Mouse (Mus musculus) ovary, adult 18-20 months (tissue): ENCODE results near the gene Arhgap19.

ENCODE experiments used
- DNase-seq: peaks from one replicate; pipeline ENCODE4 v3.0.0; 2022; ENCODE audit warnings: low spot score, mixed read lengths

The Arhgap19 gene

GRCm38 (mm10) chr19:41800451-41800850 lies 1.4 kb downstream of the Arhgap19 start:
- DNase-seq, result no peak

DNA sequence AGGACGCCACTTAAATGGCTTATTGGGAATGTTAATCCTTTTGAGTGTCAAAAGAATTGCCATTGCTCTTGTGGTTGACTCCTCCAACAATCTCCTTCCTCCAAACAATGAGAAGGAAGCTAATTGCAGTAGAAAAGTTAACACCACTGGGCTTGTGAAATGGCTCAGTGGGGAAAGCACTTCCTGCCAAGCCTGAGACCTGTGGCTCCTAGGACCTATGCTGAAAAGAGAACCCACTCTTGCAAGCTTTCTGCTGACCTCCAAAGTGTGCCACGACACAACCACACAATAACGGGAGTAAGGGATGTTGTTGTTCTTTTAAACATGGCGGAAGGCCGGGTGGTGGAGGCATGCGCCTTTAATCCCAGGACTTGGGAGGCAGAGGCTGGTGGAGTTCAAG lies 4.3 kb downstream of the Arhgap19 start:
- DNase-seq, result no peak

DNA sequence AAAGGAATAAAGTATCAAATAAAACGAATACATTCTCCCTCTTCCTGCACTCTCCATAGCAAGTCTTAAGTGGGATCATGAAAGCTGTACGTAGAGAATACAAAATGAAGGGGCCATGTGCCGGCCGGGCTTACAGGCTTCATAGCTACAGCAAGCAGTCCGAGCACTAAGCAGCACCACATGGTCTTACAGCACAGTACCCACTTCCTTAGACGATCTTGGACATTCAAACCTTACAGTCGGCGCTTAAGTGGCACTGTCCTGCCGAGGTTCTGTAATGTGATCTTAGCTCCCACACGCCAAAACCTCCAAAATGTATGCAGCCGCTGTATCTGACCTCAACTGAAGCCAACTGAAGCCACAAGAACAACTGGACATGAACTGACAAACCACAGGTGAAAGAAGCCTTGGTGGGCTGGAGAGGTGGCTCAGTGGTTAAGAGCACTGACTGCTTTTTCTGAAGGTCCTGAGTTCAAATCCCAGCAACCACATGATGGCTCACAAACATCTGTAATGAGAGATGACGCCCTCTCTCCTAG lies 5.0 kb downstream of the Arhgap19 start:
- no peak for DNase-seq

- no peak for DNase-seq
Observed at GRCm38 (mm10) chr19:41796148-41796760, 5.6 kb downstream of the Arhgap19 start.

DNA sequence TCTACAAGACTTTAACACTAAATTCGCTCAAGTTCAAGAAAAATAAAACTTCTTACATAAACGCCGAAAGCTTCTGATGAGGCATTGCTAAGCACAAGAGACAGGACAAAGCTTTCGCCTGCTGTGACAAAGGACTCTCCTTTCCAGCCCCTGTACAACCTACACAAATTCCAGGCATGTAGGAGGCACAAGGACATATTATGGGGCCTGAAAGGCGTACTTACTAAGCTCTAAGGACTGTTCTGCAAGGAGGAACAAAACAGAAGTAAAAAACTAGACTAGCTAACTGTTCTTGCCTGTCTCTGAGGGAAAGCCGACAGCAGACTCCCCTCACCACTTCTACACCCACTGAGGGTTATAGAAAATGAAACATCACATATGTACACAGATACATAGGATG lies 6.9 kb downstream of the Arhgap19 start:
- DNase-seq, result no peak

DNA sequence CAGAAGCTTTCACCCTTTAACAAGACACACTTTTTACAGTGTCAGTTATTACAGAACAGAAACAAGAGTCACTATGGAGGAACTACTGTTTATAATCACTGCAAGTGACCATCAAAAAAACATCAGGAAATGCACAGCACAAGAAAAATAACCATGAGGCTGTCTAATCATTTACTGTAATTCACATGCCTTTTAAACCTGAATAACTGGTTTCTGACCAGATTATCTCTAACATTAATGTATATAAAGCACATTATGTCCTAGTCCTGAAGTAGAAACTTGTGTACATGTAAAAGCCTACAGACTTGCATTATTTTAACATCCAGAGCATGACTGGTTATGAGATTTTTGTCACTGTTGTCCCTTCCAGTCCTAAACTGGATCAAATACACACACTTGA lies 7.8 kb downstream of the Arhgap19 start:
- DNase-seq, result no peak

DNA sequence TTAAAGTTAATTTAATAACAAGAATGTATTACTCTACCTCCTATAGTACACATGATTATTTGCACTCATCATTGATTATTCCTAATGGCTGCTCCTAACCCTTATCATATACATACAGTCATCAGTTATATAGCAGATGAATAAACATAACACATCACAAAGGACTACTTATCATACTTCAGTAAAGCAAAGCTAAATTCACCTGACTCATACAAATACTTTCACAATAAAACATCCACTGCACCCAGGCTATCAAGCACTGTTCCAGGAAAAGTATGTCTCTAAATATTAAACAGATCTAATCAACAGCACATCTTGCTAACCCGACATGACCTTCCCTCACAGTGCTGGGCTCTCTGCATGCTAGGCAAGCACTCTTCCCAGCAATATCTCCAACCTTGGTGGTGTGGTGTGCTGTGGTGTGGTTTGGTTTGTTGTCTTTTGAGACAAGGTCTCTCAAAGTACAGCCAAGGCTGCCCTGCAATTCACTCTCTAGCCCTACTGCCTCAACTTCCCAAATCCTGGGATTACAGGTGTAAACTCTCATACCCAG lies 8.8 kb downstream of the Arhgap19 start:
- peak; percentile 63 for DNase-seq

GRCm38 (mm10) chr19:41791384-41791783 lies 10.5 kb downstream of the Arhgap19 start:
- no peak for DNase-seq

DNA sequence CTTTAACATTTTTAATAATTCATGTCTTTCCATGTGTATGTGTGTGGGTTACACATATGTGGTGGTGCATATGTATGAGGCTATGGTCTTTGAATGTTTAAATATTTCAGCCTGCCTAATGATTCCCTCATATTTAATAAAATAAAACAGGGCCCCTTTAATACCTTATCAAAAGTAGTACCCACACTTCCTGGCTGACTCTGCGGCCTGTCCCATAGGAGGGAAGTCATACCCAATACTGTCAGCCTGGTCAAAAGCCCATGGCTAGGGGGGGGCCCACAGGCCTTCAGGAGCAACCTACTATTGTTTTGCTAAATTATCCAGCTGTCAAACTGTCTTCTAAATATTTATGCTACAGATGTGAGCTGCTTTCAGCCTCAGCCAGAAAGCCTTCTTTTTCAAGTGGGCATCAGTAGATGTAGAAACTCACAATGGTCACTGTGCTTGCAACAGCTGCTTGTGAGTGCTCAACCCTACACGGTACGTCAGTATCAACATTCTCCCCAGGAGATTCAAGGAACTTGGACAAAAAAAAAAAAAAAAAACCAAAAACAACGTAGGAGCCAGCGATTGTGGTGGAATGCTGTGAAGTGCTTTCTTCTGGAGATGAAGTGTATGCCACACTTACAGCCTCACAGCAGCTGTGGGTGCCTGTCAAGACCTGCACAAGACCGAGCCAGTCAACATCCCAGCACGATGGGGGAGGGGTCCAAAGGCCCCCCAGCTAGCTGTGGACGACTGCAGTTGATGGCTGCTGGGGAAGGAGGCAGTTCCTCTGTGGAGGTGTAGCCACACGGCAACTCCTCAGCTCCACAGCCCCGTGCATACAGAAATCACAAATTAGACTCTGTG lies 12.5 kb downstream of the Arhgap19 start:
- DNase-seq, result no peak

GRCm38 (mm10) chr19:41786896-41787295 lies 15.0 kb downstream of the Arhgap19 start:
- no peak for DNase-seq

GRCm38 (mm10) chr19:41777514-41777913 lies 24.3 kb downstream of the Arhgap19 start:
- DNase-seq, result no peak

DNA sequence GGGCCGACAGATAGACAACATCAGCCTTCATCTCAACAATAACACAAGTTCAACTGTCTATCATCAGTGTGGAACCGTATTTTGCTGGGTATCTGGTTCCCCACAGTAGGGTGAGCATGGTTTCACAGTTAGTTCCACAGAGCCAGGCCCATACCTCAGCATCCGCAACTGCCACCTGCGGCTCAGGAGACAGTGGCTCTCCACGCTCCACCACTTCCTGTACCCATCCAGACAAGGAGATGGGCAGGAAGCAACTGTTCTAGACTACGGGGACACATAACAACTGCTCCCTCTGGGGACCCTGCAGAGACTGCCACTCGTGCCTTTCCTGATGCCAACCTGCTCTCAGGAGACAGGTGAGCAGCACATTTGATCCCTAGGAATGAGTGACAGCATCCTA lies 33.1 kb downstream of the Arhgap19 start:
- no peak for DNase-seq

DNA sequence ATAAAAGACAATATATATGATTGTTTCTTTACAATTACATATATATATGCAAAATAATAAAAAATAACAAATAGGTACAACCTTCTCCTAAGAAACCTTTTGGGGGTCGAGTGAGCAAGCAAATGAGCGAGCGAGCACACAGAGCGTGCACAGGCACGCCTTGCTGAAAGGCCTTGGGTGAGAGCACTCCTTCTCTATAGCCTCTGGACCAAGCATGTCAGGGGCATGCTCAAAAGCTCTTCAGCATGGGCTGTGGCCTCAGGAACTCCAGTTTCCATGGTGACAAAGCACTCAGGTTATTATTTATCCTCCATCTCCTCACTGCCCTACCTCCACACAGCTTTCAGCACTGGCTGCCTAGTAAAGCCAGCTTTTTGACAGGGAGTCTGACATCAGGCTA lies 35.2 kb downstream of the Arhgap19 start:
- DNase-seq, result no peak

- peak; percentile 52 for DNase-seq
Observed at GRCm38 (mm10) chr19:41763870-41764660, 37.8 kb downstream of the Arhgap19 start.

DNA sequence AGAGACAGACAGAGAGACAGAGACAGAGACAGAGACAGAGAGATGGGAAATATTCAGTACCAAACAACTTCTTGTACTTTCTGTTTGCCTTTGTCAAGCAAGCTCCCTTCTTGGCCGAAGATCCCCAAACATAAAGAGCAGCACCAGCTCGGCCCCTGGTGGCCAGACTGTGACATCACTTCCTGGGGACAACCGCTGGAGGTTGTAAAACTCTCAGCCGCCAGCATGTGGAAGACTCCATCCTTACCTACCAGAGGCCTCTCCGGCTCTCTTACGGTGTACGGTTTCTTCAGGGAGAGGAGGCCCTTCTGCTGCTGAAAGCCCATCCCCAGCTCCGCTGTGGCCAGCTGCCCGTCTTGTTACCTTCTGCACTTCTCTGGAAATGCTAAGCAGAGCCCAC lies 40.3 kb downstream of the Arhgap19 start:
- DNase-seq, result no peak

GRCm38 (mm10) chr19:41759765-41760164 lies 42.1 kb downstream of the Arhgap19 start:
- no peak for DNase-seq

DNA sequence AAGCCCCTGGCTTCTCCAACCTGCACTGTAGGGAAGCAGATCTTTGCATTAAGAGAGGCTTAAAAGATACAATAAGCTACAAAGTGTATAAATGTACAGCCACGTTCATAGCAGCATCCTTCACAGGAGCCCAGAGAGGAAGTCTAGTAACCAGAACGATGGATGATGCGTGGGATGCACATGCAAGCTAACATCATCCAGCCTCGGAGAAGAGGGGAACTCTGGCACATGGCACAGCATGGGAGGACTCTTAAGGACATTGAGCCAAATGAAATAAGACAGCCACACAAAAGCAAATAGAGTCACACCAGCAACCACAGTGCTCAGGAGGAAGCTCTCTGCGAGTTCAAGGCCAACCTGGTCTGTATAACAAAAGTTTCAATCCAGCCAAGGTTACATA lies 42.6 kb downstream of the Arhgap19 start:
- DNase-seq, result no peak

- DNase-seq, result no peak
Observed at GRCm38 (mm10) chr19:41754760-41755159, 47.1 kb downstream of the Arhgap19 start.

- no peak for DNase-seq
Observed at GRCm38 (mm10) chr19:41751906-41752305, 49.9 kb downstream of the Arhgap19 start.

- DNase-seq, result no peak
Observed at GRCm38 (mm10) chr19:41747436-41747835, 54.4 kb downstream of the Arhgap19 start.

DNA sequence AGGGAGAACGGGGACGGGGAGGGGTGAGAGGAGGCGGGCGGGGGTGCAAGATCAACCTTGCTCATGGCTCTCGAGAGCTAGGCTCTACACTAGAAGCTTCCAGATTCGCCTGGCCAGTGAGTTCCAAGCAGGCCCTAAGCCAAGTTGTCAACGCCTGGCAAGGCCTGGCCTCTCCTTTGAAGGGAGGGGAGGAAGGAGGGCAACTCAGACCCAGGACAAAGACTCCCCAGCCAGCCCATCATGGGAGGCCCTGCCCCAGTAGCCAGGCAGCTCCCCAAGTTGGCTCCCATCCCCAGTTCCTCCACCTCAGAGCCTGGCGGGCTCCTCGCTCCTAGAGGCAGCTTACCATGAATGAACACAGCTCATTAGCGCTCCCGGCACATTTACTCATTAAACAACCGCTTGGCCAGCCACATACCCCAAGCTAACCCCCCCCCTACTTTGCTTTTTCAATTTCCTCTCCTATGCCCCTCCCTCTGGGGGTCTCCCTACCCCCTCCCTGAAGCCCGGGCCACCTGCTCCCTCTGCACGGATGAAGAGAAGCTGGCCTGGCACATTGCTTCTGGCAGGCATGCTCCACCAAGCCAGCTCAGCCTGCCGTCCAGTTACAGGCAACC lies 55.8 kb downstream of the Arhgap19 start:
- peak; percentile 13 for DNase-seq

DNA sequence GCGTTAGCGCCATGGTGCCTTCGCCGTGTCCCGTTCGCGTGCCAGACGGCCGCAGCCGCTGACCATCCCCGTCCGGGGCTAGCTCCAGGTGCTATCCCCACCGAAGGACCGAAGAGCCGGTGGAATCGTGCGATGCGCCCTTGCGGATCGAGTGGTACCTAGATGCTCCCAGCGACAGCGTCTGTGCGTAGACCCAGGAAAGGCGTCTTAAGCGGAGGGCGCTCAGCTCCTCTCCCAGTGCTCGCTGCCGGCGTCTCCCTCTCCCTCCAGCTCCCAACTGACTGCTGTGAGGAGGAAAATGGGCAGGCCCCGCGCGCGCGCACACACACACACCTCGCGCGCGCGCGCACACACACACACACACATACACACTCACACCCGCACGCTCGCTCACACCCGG lies 58.5 kb downstream of the Arhgap19 start, which contains the start of gene Slit1:
TSS of gene Slit1 (minus strand) at position 270 of the 400 bp plus-strand sequence.
- no peak for DNase-seq
